Mouse (Mus musculus) right cerebral cortex, postnatal 14 days (tissue): ENCODE results near the gene Suv39h1.
"Not testable (repeated sequence)": the region's sequence is repeated elsewhere in the genome, so short reads cannot be mapped to it uniquely, and the experiment has no call there.

Source experiments
- DNase-seq: peaks from one replicate; pipeline ENCODE4 v3.0.0; 2022

The Suv39h1 gene

DNA sequence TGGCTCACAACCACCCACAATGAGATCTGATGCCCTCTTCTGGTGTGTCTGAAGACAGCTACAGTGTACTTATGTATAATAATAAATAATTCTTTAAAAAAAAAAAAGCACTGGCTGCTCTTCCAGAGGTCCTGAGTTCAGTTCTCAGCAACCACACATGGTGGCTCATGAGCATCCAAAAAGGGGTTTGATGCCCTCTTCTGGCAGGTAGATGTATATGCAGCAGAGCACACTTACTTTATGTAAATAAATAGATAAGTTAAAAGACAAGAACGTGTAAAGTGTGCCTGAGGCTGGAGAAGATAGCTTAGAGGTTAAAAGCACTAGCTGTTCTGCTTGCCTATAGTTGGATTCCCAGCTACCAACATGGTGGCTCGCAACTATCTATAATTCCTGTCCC, 49.8 kb downstream of the Suv39h1 start:
- DNase-seq: no peak

DNA sequence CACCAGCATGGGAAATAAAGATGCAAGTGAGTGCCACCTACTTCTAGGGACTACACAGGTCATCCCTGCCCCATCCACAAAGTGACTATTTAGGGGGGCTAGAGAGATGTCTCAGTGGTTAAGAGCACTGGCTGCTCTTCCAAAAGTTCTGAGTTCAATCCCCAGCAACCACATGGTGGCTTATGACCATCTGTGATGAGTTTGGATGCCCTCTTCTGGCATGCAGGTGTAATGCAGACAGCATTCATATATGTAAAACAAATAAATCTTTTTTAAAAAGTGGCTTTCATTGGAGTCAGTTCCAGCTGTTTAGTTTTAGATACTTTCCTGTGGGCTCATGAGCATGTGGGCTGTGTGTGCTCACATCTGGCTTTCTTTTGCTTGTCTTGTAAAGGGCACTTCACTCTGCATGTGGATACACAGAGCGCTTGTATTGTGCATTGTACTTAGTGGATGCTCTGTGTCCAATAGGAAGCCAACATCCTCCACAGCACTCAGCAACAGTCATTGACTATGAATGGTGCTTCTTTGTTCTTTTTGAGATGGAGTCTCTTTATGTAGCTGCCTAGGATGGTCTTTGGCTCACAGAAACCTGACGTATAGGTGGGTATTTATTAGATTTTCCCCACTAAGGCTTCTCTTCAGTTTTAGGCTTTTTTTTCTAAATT, 54.3 kb downstream of the Suv39h1 start:
- DNase-seq: no peak

DNA sequence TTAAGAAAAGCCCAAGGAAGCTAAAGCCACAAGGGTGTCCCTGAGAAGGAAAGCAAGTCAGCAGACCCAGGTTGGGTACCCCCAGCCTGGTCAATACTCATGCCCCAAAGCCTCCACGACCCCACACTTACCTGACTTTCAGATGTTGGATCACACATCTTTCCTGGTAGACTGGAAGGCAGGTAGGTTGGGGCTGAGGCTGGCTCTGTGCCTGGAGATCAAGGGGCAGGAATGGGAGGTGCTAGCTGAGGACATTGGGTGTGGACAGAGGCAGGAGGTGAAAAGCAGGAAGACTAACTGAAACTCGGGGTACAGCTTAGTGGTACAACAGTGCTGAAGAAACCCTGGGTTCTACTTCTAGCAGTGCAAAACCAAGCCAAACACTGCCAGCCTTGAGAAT, 56.3 kb downstream of the Suv39h1 start, which contains the start of gene Glod5:
TSS of gene Glod5 (minus strand) at position 207 of the 400 bp plus-strand sequence.
- no peak for DNase-seq

DNA sequence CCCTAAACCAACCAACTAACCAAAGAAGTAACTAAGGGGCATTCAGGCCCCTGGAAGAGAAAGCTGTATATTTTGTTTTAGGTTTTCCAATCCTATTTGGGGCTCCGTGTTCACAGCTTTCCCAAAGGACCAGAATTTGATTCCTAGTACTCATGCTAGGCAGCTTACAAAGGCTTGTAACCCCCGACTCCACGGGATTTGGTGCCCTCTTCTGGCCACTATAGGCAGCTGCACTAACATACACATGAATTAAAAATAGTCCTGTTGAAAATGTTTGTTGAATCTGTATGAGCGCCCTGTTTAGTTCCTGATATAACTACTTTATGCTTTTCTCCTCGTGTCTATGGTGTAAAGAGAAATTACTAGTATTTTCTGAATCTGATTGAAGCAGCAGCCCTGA, 57.4 kb downstream of the Suv39h1 start:
- no peak for DNase-seq

DNA sequence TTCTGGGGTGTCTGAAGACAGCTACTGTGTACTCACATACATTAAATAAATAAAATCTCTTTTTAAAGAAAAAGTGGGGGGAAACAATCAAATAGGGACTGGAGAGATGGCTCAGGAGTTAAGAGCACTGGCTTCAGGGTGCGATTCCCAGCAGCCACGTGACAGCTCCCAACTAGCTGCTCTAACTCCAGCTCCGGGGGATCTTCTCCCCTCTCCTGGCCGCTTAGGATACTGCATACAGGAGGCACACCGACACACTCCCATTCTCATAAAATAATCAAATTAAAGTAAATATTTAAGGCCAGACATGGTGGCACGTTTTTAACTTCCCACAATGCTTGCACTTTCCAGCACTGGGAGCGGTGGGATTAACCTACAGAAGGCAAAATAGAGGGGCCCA, 58.9 kb downstream of the Suv39h1 start:
- not testable (repeated sequence) for DNase-seq

DNA sequence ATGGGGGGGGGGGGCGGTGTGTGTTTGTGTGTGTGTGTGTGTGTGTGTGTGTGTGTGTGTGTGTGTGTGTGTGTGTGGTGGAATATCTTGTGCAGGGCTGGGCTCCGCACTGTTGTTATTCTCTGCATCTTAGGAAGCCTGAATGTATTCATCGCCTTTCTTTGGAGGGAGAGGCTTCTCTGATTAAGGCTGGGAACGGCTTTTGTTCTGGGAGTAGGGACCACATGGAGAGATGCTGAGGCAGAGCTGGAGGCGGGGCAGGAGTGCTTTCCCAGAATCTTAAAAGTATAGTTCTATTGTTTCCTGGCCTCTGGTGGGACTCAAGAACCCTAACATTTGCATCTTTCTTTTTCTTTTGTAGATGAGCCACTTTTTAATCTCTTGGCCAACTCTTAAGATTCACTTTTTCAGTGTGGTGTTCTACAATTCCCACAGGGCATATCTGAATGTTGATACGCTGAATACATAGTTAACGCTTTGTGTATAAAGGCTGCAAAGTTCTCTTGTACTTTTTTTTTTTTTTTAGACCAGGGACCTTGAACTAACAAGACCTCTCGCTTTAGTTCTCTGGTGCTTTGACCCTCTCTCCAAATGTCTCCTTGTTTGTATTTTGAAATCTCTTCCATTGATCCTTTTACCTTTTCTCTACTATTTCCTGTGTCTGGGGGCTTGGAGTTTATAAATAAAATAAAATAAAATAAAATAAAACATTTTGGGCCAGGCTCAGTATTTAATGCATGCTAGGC, 60.8 kb downstream of the Suv39h1 start:
- DNase-seq: no peak

DNA sequence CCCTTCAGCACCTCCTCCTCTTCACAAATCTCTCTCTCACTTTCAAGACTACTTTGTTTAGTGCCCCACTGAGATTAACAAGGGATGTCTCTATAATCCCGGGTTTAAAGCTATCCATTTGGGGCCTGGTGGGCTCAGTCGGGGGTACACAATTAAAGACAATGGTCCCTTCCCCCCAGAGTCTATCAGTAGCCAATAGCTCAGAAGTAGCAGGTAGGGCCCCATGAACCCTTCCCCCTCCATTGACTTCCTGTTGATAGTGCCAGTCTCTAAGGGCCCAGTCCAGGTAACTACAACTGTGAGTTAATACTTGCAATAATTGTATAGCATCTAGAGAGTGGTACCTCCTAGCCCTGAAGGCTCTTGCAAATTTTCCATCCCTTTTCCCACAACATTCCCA, 61.4 kb downstream of the Suv39h1 start:
- no peak for DNase-seq
